Mouse (Mus musculus) hindbrain, embryonic 11.5 days (tissue): ENCODE measurements around the gene Patj. TPM values are rescaled to one million over a fixed set of nuclear protein-coding genes. Genes with fewer than 3 reads are reported as not detected.
A peak's percentile ranks its signal among the peaks of the same experiment; 100 is the strongest.

Experiments
- ATAC-seq: fragments of 200-750 bp; cut with Nextera tagmentation; 2 replicates; pipeline ENCODE4 v1.8.0; 2017; ENCODE audit warnings: mild to moderate bottlenecking, moderate TSS enrichment, moderate library complexity; ENCODE audit not compliant: low FRiP score
- DNase-seq: peaks from one replicate; pipeline ENCODE4 v3.0.0-alpha.2; 2015; ENCODE audit warnings: low spot score
- H3K27ac ChIP-seq: fragments of 300-500 bp; sonication (generic); 2 replicates; pipeline ENCODE4 v1.5.1; 2014; ENCODE audit warnings: mild to moderate bottlenecking, low read depth, low read length
- H3K27me3 ChIP-seq: fragments of 300-500 bp; sonication (generic); 2 replicates; pipeline ENCODE4 v1.6.1; 2014; ENCODE audit warnings: mild to moderate bottlenecking, low read length, moderate library complexity, mixed read lengths; ENCODE audit not compliant: control insufficient read depth, insufficient read depth
- H3K36me3 ChIP-seq: fragments of 300-500 bp; sonication (generic); 2 replicates; pipeline ENCODE4 v1.6.1; 2014; ENCODE audit warnings: mild to moderate bottlenecking, low read length, moderate library complexity, mixed read lengths; ENCODE audit not compliant: control insufficient read depth, insufficient read depth
- H3K4me1 ChIP-seq: fragments of 300-500 bp; sonication (generic); replicated peaks from 2 replicates; pipeline ENCODE4 v1.6.1; 2014; ENCODE audit warnings: low read length, mixed read lengths; ENCODE audit not compliant: control insufficient read depth, insufficient read depth
- H3K4me2 ChIP-seq: fragments of 300-500 bp; sonication (generic); replicated peaks from 2 replicates; pipeline ENCODE4 v1.6.1; 2014; ENCODE audit warnings: mild to moderate bottlenecking, low read depth, low read length
- H3K4me3 ChIP-seq: fragments of 300-500 bp; sonication (generic); 2 replicates; pipeline ENCODE4 v1.5.1; 2014; ENCODE audit warnings: low read depth, low read length
- H3K9ac ChIP-seq: fragments of 300-500 bp; sonication (generic); 2 replicates; pipeline ENCODE4 v1.6.1; 2014; ENCODE audit warnings: low read depth, low read length
- H3K9me3 ChIP-seq: fragments of 300-500 bp; sonication (generic); 2 replicates; pipeline ENCODE4 v1.6.1; 2016; ENCODE audit warnings: low read length; ENCODE audit not compliant: control insufficient read depth
- WGBS: fragments of 180-500 bp; shearing (Covaris S2); extraction: QIAGEN DNeasy Blood & Tissue Kit; methylation state at CpG from one replicate; pipeline ENCODE4 v1.1.7; 2014; 5-methylcytosine and 5-hydroxymethylcytosine counted together
- polyA plus RNA-seq: library from polyadenylated mRNA; unstranded; fragments of >200 nt; fragmentation: Nextera tagmentation; extraction: Ambion mirVana; gene quantifications from 2 replicates; pipeline ENCODE4 v1.2.1, GENCODE M21; 2014

Patj gene
- polyA plus RNA-seq, 1 experiment from 2014 or later: 9.7 TPM

GRCm38 (mm10) chr4:98436664-98437363 lies 41.2 kb downstream of the Patj start:
- no peak overlapping the region for H3K4me2 ChIP-seq
- ATAC-seq: no peak
- no peak overlapping the region for H3K4me3 ChIP-seq
- H3K9ac ChIP-seq: no peak overlapping the region
- no peaks in the 10 kb centered on the region for H3K27me3 ChIP-seq
- H3K36me3 ChIP-seq: no peaks in the 10 kb centered on the region
- DNase-seq: no peak
- no peak overlapping the region for H3K27ac ChIP-seq
- H3K4me1 ChIP-seq: no peaks in the 10 kb centered on the region
- WGBS: 76% methylated on average over 12 of the region's 12 CpGs
- H3K9me3 ChIP-seq: no peaks in the 10 kb centered on the region

GRCm38 (mm10) chr4:98439261-98440005 lies 43.8 kb downstream of the Patj start:
- DNase-seq (no peak), ATAC-seq (no peak)
- Histone ChIP-seq H3K4me1 (no peaks in the 10 kb centered on the region), H3K27ac (no peak overlapping the region), H3K4me2 (no peak overlapping the region), H3K27me3 (no peaks in the 10 kb centered on the region), H3K4me3 (no peak overlapping the region), H3K9me3 (no peaks in the 10 kb centered on the region), H3K9ac (no peak overlapping the region), H3K36me3 (no peaks in the 10 kb centered on the region)
- 89% methylated on average over 8 of the region's 8 CpGs for WGBS

- H3K4me2 ChIP-seq: no peak overlapping the region
- no peaks in the 10 kb centered on the region for H3K4me1 ChIP-seq
- H3K27ac ChIP-seq: no peak overlapping the region
- no peak for ATAC-seq
- 87% methylated on average over 3 of the region's 3 CpGs for WGBS
- no peaks in the 10 kb centered on the region for H3K36me3 ChIP-seq
- no peaks in the 10 kb centered on the region for H3K9me3 ChIP-seq
- no peak overlapping the region for H3K9ac ChIP-seq
- no peaks in the 10 kb centered on the region for H3K27me3 ChIP-seq
- DNase-seq: no peak
- no peak overlapping the region for H3K4me3 ChIP-seq
Observed at GRCm38 (mm10) chr4:98441248-98441647, 45.7 kb downstream of the Patj start.

- H3K9ac ChIP-seq: no peak overlapping the region
- no peak overlapping the region for H3K4me3 ChIP-seq
- ATAC-seq: peak; percentile 89
- DNase-seq: peak; percentile 75
- H3K4me2 ChIP-seq: no peak overlapping the region
- no peaks in the 10 kb centered on the region for H3K4me1 ChIP-seq
- no peaks in the 10 kb centered on the region for H3K36me3 ChIP-seq
- WGBS: 87% methylated on average over 10 of the region's 10 CpGs
- H3K27ac ChIP-seq: no peak overlapping the region
- H3K9me3 ChIP-seq: no peaks in the 10 kb centered on the region
- H3K27me3 ChIP-seq: no peaks in the 10 kb centered on the region
Observed at GRCm38 (mm10) chr4:98444437-98445139, 49.0 kb downstream of the Patj start.

- no peak overlapping the region for H3K4me2 ChIP-seq
- no peaks in the 10 kb centered on the region for H3K9me3 ChIP-seq
- H3K27ac ChIP-seq: no peak overlapping the region
- WGBS: 78% methylated on average over 4 of the region's 4 CpGs
- H3K4me1 ChIP-seq: no peaks in the 10 kb centered on the region
- no peaks in the 10 kb centered on the region for H3K36me3 ChIP-seq
- no peak for ATAC-seq
- H3K4me3 ChIP-seq: no peak overlapping the region
- no peaks in the 10 kb centered on the region for H3K27me3 ChIP-seq
- no peak overlapping the region for H3K9ac ChIP-seq
- DNase-seq: no peak
Observed at GRCm38 (mm10) chr4:98449564-98450263, 54.1 kb downstream of the Patj start.

- no peaks in the 10 kb centered on the region for H3K36me3 ChIP-seq
- DNase-seq (no peak), ATAC-seq (no peak)
- H3K4me2 ChIP-seq: no peak overlapping the region
- H3K4me3 ChIP-seq: no peak overlapping the region
- H3K9me3 ChIP-seq: no peaks in the 10 kb centered on the region
- H3K9ac ChIP-seq: no peak overlapping the region
- no peaks in the 10 kb centered on the region for H3K4me1 ChIP-seq
- 89% methylated on average over 11 of the region's 11 CpGs for WGBS
- H3K27me3 ChIP-seq: no peaks in the 10 kb centered on the region
- no peak overlapping the region for H3K27ac ChIP-seq
Observed at GRCm38 (mm10) chr4:98450308-98450707, 54.7 kb downstream of the Patj start.

- Histone ChIP-seq H3K9me3 (no peaks in the 10 kb centered on the region), H3K27me3 (no peaks in the 10 kb centered on the region), H3K27ac (no peak overlapping the region), H3K4me2 (no peak overlapping the region), H3K36me3 (no peaks in the 10 kb centered on the region), H3K9ac (no peak overlapping the region), H3K4me1 (no peaks in the 10 kb centered on the region), H3K4me3 (no peak overlapping the region)
- no peak for DNase-seq
- WGBS: 91% methylated on average over 5 of the region's 5 CpGs
- no peak for ATAC-seq
Observed at GRCm38 (mm10) chr4:98450829-98451228, 55.2 kb downstream of the Patj start.

GRCm38 (mm10) chr4:98451259-98451658 lies 55.7 kb downstream of the Patj start:
- no peak overlapping the region for H3K4me3 ChIP-seq
- H3K27ac ChIP-seq: no peak overlapping the region
- H3K9ac ChIP-seq: no peak overlapping the region
- no peaks in the 10 kb centered on the region for H3K9me3 ChIP-seq
- H3K4me1 ChIP-seq: no peaks in the 10 kb centered on the region
- no peaks in the 10 kb centered on the region for H3K27me3 ChIP-seq
- 62% methylated on average over 3 of the region's 3 CpGs for WGBS
- no peak for DNase-seq
- no peaks in the 10 kb centered on the region for H3K36me3 ChIP-seq
- no peak overlapping the region for H3K4me2 ChIP-seq
- no peak for ATAC-seq
